In the genomic region with DNA sequence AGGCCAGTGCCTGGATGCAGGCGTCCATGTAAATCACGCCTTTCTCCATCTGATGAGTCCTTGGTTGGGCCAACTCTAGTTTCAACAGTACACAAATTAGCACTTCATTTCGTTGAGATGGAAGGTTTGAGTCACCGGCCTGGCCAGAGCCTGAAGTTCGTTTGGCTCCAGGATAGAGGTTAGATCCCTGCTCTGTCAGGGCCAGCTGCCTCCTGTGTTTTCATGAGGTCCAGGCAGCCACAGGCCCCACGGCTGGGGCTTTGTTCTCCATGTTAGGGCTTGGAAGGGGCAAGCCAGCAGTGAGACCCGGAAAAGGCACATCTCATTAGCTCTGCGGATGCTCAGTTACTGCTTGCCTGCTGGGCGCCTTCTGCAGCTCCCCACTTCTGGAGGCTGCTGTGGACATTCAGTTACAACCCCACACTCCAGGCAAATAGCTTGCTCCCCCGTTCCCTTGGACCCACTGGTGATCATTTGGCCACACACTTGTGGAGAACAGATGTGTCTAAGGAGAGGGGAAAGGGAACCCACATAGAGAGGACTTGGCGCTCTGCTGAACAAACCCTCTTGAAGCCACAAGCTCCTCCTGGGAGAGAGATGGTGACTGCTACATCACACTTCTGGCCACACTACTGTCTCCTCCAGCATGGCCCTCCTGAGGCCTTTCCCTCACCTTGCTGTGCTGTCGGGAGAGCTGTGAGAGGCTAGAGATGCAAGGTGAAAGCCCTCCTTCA, we compare ENCODE assay signal across 14 mouse cellular contexts.
DNase-seq lines count a peak whose midpoint lies in the region; TF ChIP-seq lines count a peak whose summit lies in the region.
"Had no signal": no experiment of that assay in that cellular context is flagged by ENCODE, and none has a peak within 500 bp of the region (broad histone marks: within the 10 kb centered on the region; RNA-seq: fewer than 3 reads in every experiment).

No protein-coding gene starts in this region.

- H3K27ac ChIP-seq in gastrocnemius, adult 2 months, result peak overlapping the region; percentile 70
- H3K27ac ChIP-seq in midbrain, embryonic 10.5 days (replicated peaks), result peak overlapping the region; percentile 74
- H3K27ac ChIP-seq: layer of hippocampus, adult 2 months; liver, embryonic 13.5 days; stomach, embryonic 15.5 days had no signal

- DNase-seq in gastrocnemius, adult 2 months, result peak; percentile 67
- DNase-seq in gastrocnemius, postnatal 10 days, result no peak
- peak; percentile 73 for DNase-seq in Muller cell, postnatal 12 days (ENCODE audit: inconsistent ontology term)
- DNase-seq in gastrocnemius, postnatal 25 days, result peak; percentile 65
- DNase-seq in midbrain, embryonic 10.5 days (ENCODE audit: low spot score), result no peak
- DNase-seq in thymus, postnatal 4 days, result no peak
- no peak for DNase-seq in right cerebral cortex, postnatal 25 days
- no peak for DNase-seq in adrenal gland, postnatal 36 days
- DNase-seq: adrenal gland, postnatal 10 days; cerebellum, postnatal 25 days; liver, embryonic 13.5 days had no signal

- intact Hi-C loops in gastrocnemius, adult 2 months (cut with DNase I), result no loop called here

- no peak for TF ChIP-seq CTCF in gastrocnemius, adult 2 months (IDR thresholded peaks at IDR 0.05)

- no peak overlapping the region for H3K4me3 ChIP-seq in gastrocnemius, adult 2 months
- no peak overlapping the region for H3K4me3 ChIP-seq in midbrain, embryonic 10.5 days
- H3K4me3 ChIP-seq: layer of hippocampus, adult 2 months; liver, embryonic 13.5 days; stomach, embryonic 15.5 days had no signal

- H3K27me3 ChIP-seq in midbrain, embryonic 10.5 days (ENCODE audit: low read depth, poor library complexity, severe bottlenecking), result no peaks in the 10 kb centered on the region
- H3K27me3 ChIP-seq: liver, embryonic 13.5 days; Patski; stomach, embryonic 15.5 days had no signal

- peaks cover 32% of the 10 kb centered on the region for H3K36me3 ChIP-seq in midbrain, embryonic 10.5 days
- H3K36me3 ChIP-seq: liver, embryonic 13.5 days; stomach, embryonic 15.5 days had no signal

- H3K4me1 ChIP-seq in midbrain, embryonic 10.5 days, result peaks cover 25% of the 10 kb centered on the region
- H3K4me1 ChIP-seq: liver, embryonic 13.5 days; stomach, embryonic 15.5 days had no signal

- no peaks in the 10 kb centered on the region for H3K9me3 ChIP-seq in midbrain, embryonic 10.5 days (replicated peaks)
- H3K9me3 ChIP-seq: liver, embryonic 13.5 days; stomach, embryonic 15.5 days had no signal

- WGBS in midbrain, embryonic 10.5 days, result 84% methylated on average over 12 of the region's 12 CpGs

Comparison
In these comparisons a context has a peak if more than half of its experiments do, and no peak if none do; other contexts are left out.
1. DNase-seq: peak in gastrocnemius, adult 2 months (single experiment), Muller cell, postnatal 12 days (single experiment) and gastrocnemius, postnatal 25 days (single experiment); none in gastrocnemius, postnatal 10 days (single experiment), midbrain, embryonic 10.5 days (single experiment), thymus, postnatal 4 days (single experiment), right cerebral cortex, postnatal 25 days (single experiment) and adrenal gland, postnatal 36 days (0 of 2).